Mouse (Mus musculus): ENCODE measurements around the gene Otop3. TPM values are rescaled to one million over a fixed set of nuclear protein-coding genes. Genes with fewer than 3 reads are reported as not detected.
A peak's percentile ranks its signal among the peaks of the same experiment; 100 is the strongest.

Gene Otop3
- polyA plus RNA-seq, 1 experiment: not detected

GRCm38 (mm10) chr11:115366706-115367394, 32.3 kb downstream of the Otop3 start:
- H3K4me1 ChIP-seq (ENCODE audit: control insufficient read depth, insufficient read depth, insufficient read length, low read length): no peaks in the 10 kb centered on the region; the same call in 1 of the 2 replicates
- peak overlapping the region; percentile 65 for H3K4me3 ChIP-seq (ENCODE audit: insufficient read depth, low read depth, low read length)
- H3K27ac ChIP-seq (replicated peaks; ENCODE audit: low read depth, low read length): no peak overlapping the region

- peak within 1 kb of the TSS; percentile 65 for H3K4me3 ChIP-seq (ENCODE audit: insufficient read depth, low read depth, low read length)
- H3K4me1 ChIP-seq (ENCODE audit: control insufficient read depth, insufficient read depth, insufficient read length, low read length): no peaks in the 10 kb centered on the region; the same call in 1 of the 2 replicates
- no peak within 1 kb of the TSS for H3K27ac ChIP-seq (replicated peaks; ENCODE audit: low read depth, low read length)
Observed at GRCm38 (mm10) chr11:115367395-115367944, 32.9 kb downstream of the Otop3 start, which contains the start of gene Hid1. Hid1 (minus strand) TSS chr11:115367756.

GRCm38 (mm10) chr11:115370368-115370767, 35.8 kb downstream of the Otop3 start:
- Histone ChIP-seq H3K4me3 (ENCODE audit: insufficient read depth, low read depth, low read length) (no peak overlapping the region), H3K4me1 (ENCODE audit: control insufficient read depth, insufficient read depth, insufficient read length, low read length) (peaks cover 4% of the 10 kb centered on the region; the same call in 1 of the 2 replicates), H3K27ac (replicated peaks; ENCODE audit: low read depth, low read length) (no peak overlapping the region)

- no peak overlapping the region for H3K27ac ChIP-seq (replicated peaks; ENCODE audit: low read depth, low read length)
- 0 out of 2 replicates have a peak, but pooled peaks cover 4% of the 10 kb centered on the region for H3K4me1 ChIP-seq (ENCODE audit: control insufficient read depth, insufficient read depth, insufficient read length, low read length)
- H3K4me3 ChIP-seq (ENCODE audit: insufficient read depth, low read depth, low read length): no peak overlapping the region
Observed at GRCm38 (mm10) chr11:115371354-115371753, 36.8 kb downstream of the Otop3 start.

- Histone ChIP-seq H3K4me3 (ENCODE audit: insufficient read depth, low read depth, low read length) (no peak overlapping the region), H3K4me1 (ENCODE audit: control insufficient read depth, insufficient read depth, insufficient read length, low read length) (0 out of 2 replicates have a peak, but pooled peaks cover 4% of the 10 kb centered on the region), H3K27ac (replicated peaks; ENCODE audit: low read depth, low read length) (no peak overlapping the region)
Observed at GRCm38 (mm10) chr11:115372015-115372414, 37.5 kb downstream of the Otop3 start.

- Histone ChIP-seq H3K27ac (replicated peaks; ENCODE audit: low read depth, low read length) (no peak overlapping the region), H3K4me3 (ENCODE audit: insufficient read depth, low read depth, low read length) (no peak overlapping the region), H3K4me1 (ENCODE audit: control insufficient read depth, insufficient read depth, insufficient read length, low read length) (0 out of 2 replicates have a peak, but pooled peaks cover 4% of the 10 kb centered on the region)
Observed at GRCm38 (mm10) chr11:115372737-115373136, 38.2 kb downstream of the Otop3 start.

GRCm38 (mm10) chr11:115373805-115374694, 39.5 kb downstream of the Otop3 start:
- 0 out of 2 replicates have a peak, but pooled peaks cover 4% of the 10 kb centered on the region for H3K4me1 ChIP-seq (ENCODE audit: control insufficient read depth, insufficient read depth, insufficient read length, low read length)
- peak overlapping the region; percentile 46 for H3K4me3 ChIP-seq (ENCODE audit: insufficient read depth, low read depth, low read length)
- H3K27ac ChIP-seq (replicated peaks; ENCODE audit: low read depth, low read length): no peak overlapping the region

- Histone ChIP-seq H3K27ac (replicated peaks; ENCODE audit: low read depth, low read length) (no peak overlapping the region), H3K4me3 (ENCODE audit: insufficient read depth, low read depth, low read length) (peak overlapping the region; percentile 46; the same call in 1 of the 2 replicates), H3K4me1 (ENCODE audit: control insufficient read depth, insufficient read depth, insufficient read length, low read length) (0 out of 2 replicates have a peak, but pooled peaks cover 4% of the 10 kb centered on the region)
Observed at GRCm38 (mm10) chr11:115374695-115375425, 40.3 kb downstream of the Otop3 start.

- H3K4me1 ChIP-seq (ENCODE audit: control insufficient read depth, insufficient read depth, insufficient read length, low read length): 0 out of 2 replicates have a peak, but pooled peaks cover 4% of the 10 kb centered on the region
- no peak overlapping the region for H3K4me3 ChIP-seq (ENCODE audit: insufficient read depth, low read depth, low read length)
- no peak overlapping the region for H3K27ac ChIP-seq (replicated peaks; ENCODE audit: low read depth, low read length)
Observed at GRCm38 (mm10) chr11:115376722-115377121, 42.2 kb downstream of the Otop3 start.

GRCm38 (mm10) chr11:115377254-115377653, 42.7 kb downstream of the Otop3 start:
- Histone ChIP-seq H3K4me1 (ENCODE audit: control insufficient read depth, insufficient read depth, insufficient read length, low read length) (0 out of 2 replicates have a peak, but pooled peaks cover 4% of the 10 kb centered on the region), H3K4me3 (ENCODE audit: insufficient read depth, low read depth, low read length) (no peak overlapping the region), H3K27ac (replicated peaks; ENCODE audit: low read depth, low read length) (no peak overlapping the region)

GRCm38 (mm10) chr11:115377854-115378253, 43.3 kb downstream of the Otop3 start:
- Histone ChIP-seq H3K4me3 (ENCODE audit: insufficient read depth, low read depth, low read length) (no peak overlapping the region), H3K27ac (replicated peaks; ENCODE audit: low read depth, low read length) (no peak overlapping the region), H3K4me1 (ENCODE audit: control insufficient read depth, insufficient read depth, insufficient read length, low read length) (0 out of 2 replicates have a peak, but pooled peaks cover 4% of the 10 kb centered on the region)

GRCm38 (mm10) chr11:115381276-115381675, 46.7 kb downstream of the Otop3 start:
- Histone ChIP-seq H3K4me1 (ENCODE audit: control insufficient read depth, insufficient read depth, insufficient read length, low read length) (peaks cover 13% of the 10 kb centered on the region; the same call in 1 of the 2 replicates), H3K27ac (replicated peaks; ENCODE audit: low read depth, low read length) (peak overlapping the region; percentile 52), H3K4me3 (ENCODE audit: insufficient read depth, low read depth, low read length) (peak overlapping the region; percentile 75)

GRCm38 (mm10) chr11:115381743-115382539, 47.4 kb downstream of the Otop3 start, which contains the start of gene Cdr2l:
Cdr2l (plus strand) TSS chr11:115381916.
- Histone ChIP-seq H3K27ac (replicated peaks; ENCODE audit: low read depth, low read length) (peak within 1 kb of the TSS; percentile 52), H3K4me3 (ENCODE audit: insufficient read depth, low read depth, low read length) (peak within 1 kb of the TSS; percentile 75), H3K4me1 (ENCODE audit: control insufficient read depth, insufficient read depth, insufficient read length, low read length) (peaks cover 13% of the 10 kb centered on the region; the same call in 1 of the 2 replicates)

All from brown adipose tissue, adult 24 weeks (tissue).